Mouse (Mus musculus): ENCODE measurements around the gene Mt1.
"Not testable (repeated sequence)": the region's sequence is repeated elsewhere in the genome, so short reads cannot be mapped to it uniquely, and the experiment has no call there.

Mt1 gene

GRCm38 (mm10) chr8:94178857-94179712 is at the start of gene Mt1:
Mt1 (plus strand) TSS chr8:94179082.
- DNase-seq (ENCODE audit: low read depth, low spot score): peak; percentile 98

- DNase-seq (ENCODE audit: low read depth, low spot score): peak; percentile 35
Measured at GRCm38 (mm10) chr8:94129133-94129789, 49.6 kb upstream of the Mt1 start.

DNA sequence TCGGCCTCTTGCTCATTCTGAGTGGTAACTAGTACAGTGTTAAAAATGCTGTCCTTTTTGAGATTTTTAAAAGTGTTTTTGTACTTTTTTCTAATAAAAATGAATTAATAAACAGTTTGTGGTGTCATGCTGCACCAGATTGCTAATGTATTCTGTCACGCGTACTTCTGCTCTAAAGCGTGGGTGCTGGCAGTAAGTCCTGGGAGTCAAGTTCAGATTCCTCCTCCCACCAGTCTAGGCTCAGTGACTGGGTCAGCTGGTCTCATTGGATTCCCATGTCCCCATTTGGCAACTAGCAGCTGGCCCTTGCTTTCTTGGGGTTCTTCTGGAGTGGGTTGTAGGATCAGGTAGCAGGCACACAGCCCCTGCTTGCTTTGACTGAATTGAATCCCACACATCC is 48.8 kb upstream of the Mt1 start:
- DNase-seq (ENCODE audit: low read depth, low spot score): no peak

GRCm38 (mm10) chr8:94132096-94132495 is 46.8 kb upstream of the Mt1 start:
- no peak for DNase-seq (ENCODE audit: low read depth, low spot score)

DNA sequence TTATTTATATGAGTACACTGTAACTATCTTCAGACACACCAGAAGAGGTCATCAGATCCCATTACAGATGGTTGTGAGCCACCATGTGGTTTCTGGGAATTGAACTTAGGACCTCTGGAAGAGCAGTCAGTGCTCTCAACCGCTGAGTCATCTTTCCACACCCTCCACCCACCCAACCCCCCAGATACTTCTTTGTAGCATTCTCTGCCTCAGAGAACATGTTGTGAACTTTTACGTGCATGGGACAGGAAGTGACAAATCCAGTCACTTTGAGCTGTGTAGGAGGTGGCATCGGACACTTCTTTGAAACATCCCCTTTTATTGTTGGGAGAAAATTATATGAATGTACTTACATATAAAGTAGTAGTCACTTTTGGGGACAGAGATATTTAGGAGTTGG is 44.3 kb upstream of the Mt1 start:
- DNase-seq (ENCODE audit: low read depth, low spot score): not testable (repeated sequence)

DNA sequence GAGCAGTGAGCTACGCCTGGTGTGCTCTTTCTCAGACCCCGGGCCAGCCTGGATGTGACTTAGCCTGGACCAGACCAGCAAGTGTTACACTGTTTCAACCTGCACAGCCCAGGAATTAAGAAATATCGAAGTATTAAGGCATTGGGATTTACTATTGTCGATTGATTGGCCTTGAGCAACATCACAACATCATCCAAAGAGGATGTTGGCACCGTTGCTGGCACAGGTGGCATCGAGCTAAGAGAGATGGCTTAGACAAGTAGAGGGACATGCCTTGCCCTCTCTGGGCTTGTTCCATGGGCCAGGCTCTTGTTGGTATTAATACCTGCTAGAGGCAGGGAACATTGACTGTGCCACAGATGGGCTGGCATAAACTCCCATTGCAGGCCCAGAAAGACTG is 43.3 kb upstream of the Mt1 start:
- no peak for DNase-seq (ENCODE audit: low read depth, low spot score)

DNA sequence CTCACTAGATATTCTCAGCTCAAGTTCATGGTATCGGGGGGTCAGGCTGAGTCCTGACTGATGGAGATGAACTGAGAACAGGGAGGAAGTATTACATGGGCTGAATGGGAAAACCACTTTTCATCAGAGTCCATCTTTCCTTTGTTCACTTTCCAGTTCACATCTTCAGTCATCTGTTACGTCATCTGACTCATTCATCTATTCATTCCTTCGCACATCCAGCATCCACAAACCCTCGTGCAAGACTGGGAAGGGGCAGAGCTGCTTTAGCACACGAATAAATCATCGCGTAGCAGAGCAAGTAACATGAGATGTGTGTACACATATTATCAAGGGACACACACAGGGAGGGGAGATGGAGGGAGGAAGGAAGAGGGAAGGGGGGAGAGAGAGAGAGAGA is 42.7 kb upstream of the Mt1 start:
- DNase-seq (ENCODE audit: low read depth, low spot score): no peak

GRCm38 (mm10) chr8:94136933-94137332 is 41.9 kb upstream of the Mt1 start, which contains the start of gene Mt4:
Mt4 (plus strand) TSS chr8:94137197.
- DNase-seq (ENCODE audit: low read depth, low spot score): no peak

DNA sequence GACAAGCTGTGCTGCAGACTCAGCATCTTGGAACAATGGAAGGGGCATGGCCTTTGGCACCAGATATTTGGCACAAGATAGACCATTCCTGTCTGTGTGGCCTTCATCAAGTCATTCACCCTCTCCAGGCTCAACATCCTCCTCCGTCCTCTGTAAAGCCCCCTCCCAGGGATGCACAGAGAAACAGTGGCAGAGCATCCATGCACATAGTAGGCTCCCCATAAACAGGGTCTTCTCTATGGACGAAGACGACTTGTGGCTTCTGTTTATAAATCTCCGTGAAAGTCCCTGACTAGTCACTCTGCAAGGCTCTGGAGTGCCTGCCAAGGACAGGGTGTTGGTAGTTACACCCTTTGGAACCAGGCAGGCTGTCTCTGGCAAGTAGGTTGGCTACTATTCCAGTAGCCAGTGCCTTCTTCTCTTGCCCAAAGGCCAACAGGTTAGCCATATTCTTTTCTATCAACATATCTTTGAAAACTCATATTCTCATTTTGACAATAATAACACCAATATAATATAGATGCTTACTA is 38.6 kb upstream of the Mt1 start:
- DNase-seq (ENCODE audit: low read depth, low spot score): no peak

GRCm38 (mm10) chr8:94148236-94148635 is 30.6 kb upstream of the Mt1 start:
- DNase-seq (ENCODE audit: low read depth, low spot score): peak; percentile 80

DNA sequence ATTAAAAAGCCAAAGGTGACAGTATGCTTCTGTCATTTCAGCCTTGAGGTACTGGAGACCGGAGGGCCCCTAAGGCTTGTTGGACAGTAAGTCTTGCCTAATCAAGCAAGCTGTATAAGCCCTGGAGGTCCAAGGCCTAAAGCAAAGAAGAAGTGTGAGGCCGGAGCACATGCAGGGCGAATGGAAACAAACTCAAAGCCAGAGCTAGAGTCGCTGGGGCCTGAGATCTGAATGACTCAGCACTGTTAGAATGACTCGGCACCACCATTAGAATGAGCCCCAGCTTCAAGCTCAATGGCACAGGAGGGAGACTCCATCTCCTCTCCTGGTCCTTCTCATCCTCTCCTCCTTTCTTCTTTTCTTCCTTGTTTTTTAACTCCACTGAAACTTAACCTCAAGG is 28.0 kb upstream of the Mt1 start:
- DNase-seq (ENCODE audit: low read depth, low spot score): no peak

GRCm38 (mm10) chr8:94152513-94153300 is 26.2 kb upstream of the Mt1 start, which contains the start of gene Mt3:
Mt3 (plus strand) TSS chr8:94152607.
- peak; percentile 96 for DNase-seq (ENCODE audit: low read depth, low spot score)

- DNase-seq (ENCODE audit: low read depth, low spot score): peak; percentile 78
Measured at GRCm38 (mm10) chr8:94153451-94153850, 25.4 kb upstream of the Mt1 start.

GRCm38 (mm10) chr8:94154537-94154936 is 24.3 kb upstream of the Mt1 start:
- peak; percentile 40 for DNase-seq (ENCODE audit: low read depth, low spot score)

- no peak for DNase-seq (ENCODE audit: low read depth, low spot score)
Measured at GRCm38 (mm10) chr8:94156092-94156491, 22.8 kb upstream of the Mt1 start.

DNA sequence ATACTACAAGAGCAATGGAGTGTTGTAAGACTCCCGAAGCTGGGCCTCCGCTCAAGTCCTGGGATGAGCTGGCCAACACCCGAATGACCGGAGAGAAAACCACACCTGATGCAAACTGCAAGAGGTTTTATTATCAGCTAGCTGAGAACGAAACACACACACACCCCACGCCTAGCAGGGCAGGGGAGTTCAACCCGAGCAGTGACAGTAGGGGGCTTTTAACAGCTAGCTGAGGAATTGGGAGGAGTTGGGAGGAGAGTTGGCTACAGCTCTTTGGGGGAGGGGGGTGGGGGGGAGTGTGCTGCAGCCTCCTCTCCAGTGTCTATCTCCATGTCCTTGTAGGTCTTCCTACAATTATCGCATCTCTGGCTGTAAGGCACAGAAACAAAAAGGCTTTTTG is 13.1 kb upstream of the Mt1 start:
- DNase-seq (ENCODE audit: low read depth, low spot score): not testable (repeated sequence)

DNA sequence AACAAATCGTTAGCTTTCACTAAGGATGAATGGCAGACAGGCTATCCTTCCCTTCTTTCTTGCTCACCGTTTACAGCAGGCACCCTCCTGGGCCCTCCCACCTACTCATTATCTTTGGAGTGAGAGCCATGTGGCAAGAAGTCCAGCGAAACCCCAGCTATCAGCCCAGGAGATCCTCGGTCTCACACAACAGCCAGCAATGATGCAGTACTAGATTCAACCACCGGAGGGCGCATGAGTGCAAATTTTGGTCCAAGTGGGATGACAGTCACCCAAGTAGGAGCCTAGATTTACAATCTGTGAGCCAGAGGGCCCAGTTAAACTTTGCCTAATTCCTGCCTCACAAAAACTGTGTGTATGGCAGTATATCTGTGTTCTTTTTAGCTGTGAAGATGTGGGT is 11.6 kb upstream of the Mt1 start:
- peak; percentile 91 for DNase-seq (ENCODE audit: low read depth, low spot score)

GRCm38 (mm10) chr8:94169547-94169946 is 9.3 kb upstream of the Mt1 start:
- no peak for DNase-seq (ENCODE audit: low read depth, low spot score)

DNA sequence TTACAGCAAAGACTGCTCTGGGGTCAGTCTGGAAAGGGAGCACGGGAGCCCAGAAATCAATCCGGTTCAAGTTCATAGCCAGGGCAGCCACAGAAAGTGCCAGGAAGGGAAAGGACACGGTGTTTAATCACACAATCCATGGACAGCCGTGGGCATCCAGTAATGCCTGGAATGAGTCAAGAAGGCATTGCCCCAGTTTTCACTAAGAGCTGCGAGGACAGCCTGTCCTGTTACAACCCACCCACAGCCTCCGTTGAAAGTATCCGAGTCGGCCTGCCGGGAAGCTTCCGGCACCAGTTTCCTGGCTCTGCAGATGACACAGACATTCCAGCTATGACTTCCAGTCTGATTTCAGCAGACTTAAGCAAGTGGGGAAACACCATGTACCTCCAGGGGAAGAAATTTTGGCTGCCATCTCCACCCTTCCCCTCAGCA is 7.5 kb upstream of the Mt1 start:
- peak; percentile 64 for DNase-seq (ENCODE audit: low read depth, low spot score)

DNA sequence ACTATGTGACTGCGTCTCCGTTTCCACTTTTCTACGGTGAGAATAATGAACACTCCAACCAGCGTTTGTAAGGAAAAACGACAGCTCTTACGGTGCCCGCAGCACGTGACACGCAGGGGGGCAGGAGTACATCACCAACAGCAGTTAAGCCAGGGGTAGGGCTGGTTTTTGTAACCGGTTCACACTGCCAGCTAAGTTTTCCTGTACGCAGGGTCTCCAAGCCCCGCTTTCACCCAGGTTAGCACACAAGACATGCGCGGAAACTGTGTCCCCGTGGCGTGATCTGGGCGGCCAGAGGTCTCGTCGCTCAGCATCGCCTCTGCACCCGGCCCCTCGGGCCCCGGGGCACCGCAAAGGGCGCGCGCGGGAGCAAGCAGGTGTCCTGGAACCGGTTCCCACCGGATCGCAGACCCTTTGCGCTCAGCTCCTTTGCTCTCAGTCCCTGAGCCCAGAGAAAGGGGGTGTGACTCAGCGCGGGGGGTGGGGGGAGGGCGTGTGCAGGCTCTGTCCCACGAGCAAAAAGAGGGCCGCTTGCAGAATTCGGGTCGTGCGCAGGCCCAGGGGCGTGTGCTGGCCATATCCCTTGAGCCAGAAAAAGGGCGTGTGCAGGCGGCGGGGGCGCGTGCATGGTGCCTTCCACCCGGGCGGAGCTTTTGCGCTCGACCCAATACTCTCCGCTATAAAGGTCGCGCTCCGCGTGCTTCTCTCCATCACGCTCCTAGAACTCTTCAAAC is 6.6 kb upstream of the Mt1 start, which contains the start of gene Mt2:
Gene Mt2 (plus strand): TSS at position 590 of the 734 bp plus-strand sequence.
- DNase-seq (ENCODE audit: low read depth, low spot score): peak; percentile 65
